Mouse (Mus musculus) myocyte (in vitro differentiated cells): ENCODE measurements around the gene Ranbp9. TPM values are rescaled to one million over a fixed set of nuclear protein-coding genes. Genes with fewer than 3 reads are reported as not detected.
A peak's percentile ranks its signal among the peaks of the same experiment; 100 is the strongest.

ENCODE experiments used
- H3K27me3 ChIP-seq: one replicate; pipeline ENCODE4 v1.6.1; 2011; ENCODE audit not compliant: control insufficient read depth, insufficient read depth, insufficient read length
- H3K36me3 ChIP-seq: one replicate; pipeline ENCODE4 v1.6.1; 2011; ENCODE audit not compliant: control insufficient read depth, insufficient read depth
- H3K4me2 ChIP-seq: one replicate; pipeline ENCODE4 v1.6.1; 2011; ENCODE audit warnings: low read depth, control low read depth
- H3K4me3 ChIP-seq: one replicate; pipeline ENCODE4 v1.5.1; 2011; ENCODE audit warnings: mild to moderate bottlenecking, control low read depth, moderate library complexity
- H3K79me2 ChIP-seq: one replicate; pipeline ENCODE4 v1.6.1; 2011; ENCODE audit not compliant: control insufficient read depth, insufficient read depth
- H3ac ChIP-seq: one replicate; pipeline ENCODE4 v1.6.1; 2011; ENCODE audit not compliant: control insufficient read depth, insufficient read length
- CEBPB ChIP-seq: IDR thresholded peaks from 2 replicates; pipeline ENCODE4 v1.6.1; 2011; ENCODE audit warnings: mild to moderate bottlenecking, moderate library complexity; ENCODE audit not compliant: poor library complexity, insufficient read depth, severe bottlenecking
- E2F4 ChIP-seq: IDR thresholded peaks from one replicate; pipeline ENCODE4 v1.6.1; 2011; ENCODE audit warnings: mild to moderate bottlenecking, control low read depth, moderate library complexity; ENCODE audit not compliant: insufficient read depth
- MAX ChIP-seq: IDR thresholded peaks from one replicate; pipeline ENCODE4 v1.6.1; 2011; ENCODE audit warnings: low read depth, mild to moderate bottlenecking, control low read depth
- MYOD1 ChIP-seq, 3 experiments: IDR thresholded peaks; one replicate each; pipeline ENCODE4 v1.6.1; 2011; ENCODE audit warnings: control low read depth in 2 of 3, low read depth in 2 of 3, mild to moderate bottlenecking in 2 of 3, moderate library complexity in 1 of 3; ENCODE audit not compliant: insufficient read length in 2 of 3, control insufficient read depth in 1 of 3
- MYOG ChIP-seq, 3 experiments: IDR thresholded peaks; one replicate each; pipeline ENCODE4 v1.6.1; 2011; ENCODE audit warnings: control low read depth in 2 of 3, low read depth in 2 of 3, mild to moderate bottlenecking in 2 of 3; ENCODE audit not compliant: insufficient read length in 2 of 3, control insufficient read depth in 1 of 3, insufficient read depth in 1 of 3
- POLR2A ChIP-seq: IDR thresholded peaks from one replicate; pipeline ENCODE4 v1.6.1; 2011; ENCODE audit warnings: low read depth, mild to moderate bottlenecking, control low read depth, moderate library complexity; ENCODE audit not compliant: insufficient read length
- POLR2AphosphoS2 ChIP-seq: IDR thresholded peaks from one replicate; pipeline ENCODE4 v1.6.1; 2011; ENCODE audit warnings: low read depth, control low read depth; ENCODE audit not compliant: insufficient read length
- REST ChIP-seq: IDR thresholded peaks from one replicate; pipeline ENCODE4 v1.6.1; 2011; ENCODE audit warnings: mild to moderate bottlenecking, control low read depth, moderate library complexity; ENCODE audit not compliant: insufficient read depth, insufficient read length
- SRF ChIP-seq: IDR thresholded peaks from one replicate; pipeline ENCODE4 v1.6.1; 2011; ENCODE audit warnings: low read depth; ENCODE audit not compliant: control insufficient read depth, insufficient read length
- TCF12 ChIP-seq: IDR thresholded peaks from one replicate; pipeline ENCODE4 v1.6.1; 2011; ENCODE audit warnings: mild to moderate bottlenecking, control low read depth; ENCODE audit not compliant: poor library complexity, insufficient read depth, severe bottlenecking
- TCF3 ChIP-seq: IDR thresholded peaks from one replicate; pipeline ENCODE4 v1.6.1; 2011; ENCODE audit warnings: low read depth, control low read depth; ENCODE audit not compliant: insufficient read length
- USF1 ChIP-seq: IDR thresholded peaks from one replicate; pipeline ENCODE4 v1.6.1; 2011; ENCODE audit warnings: low read depth, mild to moderate bottlenecking, control low read depth, moderate library complexity
- polyA plus RNA-seq: library from polyadenylated mRNA; unstranded; fragments of >200 nt; fragmentation: generic; extraction: Trizol; gene quantifications from one replicate; pipeline ENCODE4 v1.2.1, GENCODE M21; 2012; ENCODE audit warnings: missing spikeins

Ranbp9 gene
- polyA plus RNA-seq, 1 experiment = 23.1 TPM

GRCm38 (mm10) chr13:43398297-43399080 is 82.6 kb downstream of the Ranbp9 start, which contains the start of gene Nol7:
Nol7 (plus strand) TSS chr13:43398390.
- Histone ChIP-seq H3K4me2 (peak within 1 kb of the TSS; percentile 82), H3K36me3 (peaks cover 27% of the 10 kb centered on the region), H3K79me2 (peaks cover 25% of the 10 kb centered on the region), H3K4me3 (peak within 1 kb of the TSS; percentile 61), H3ac (peak within 1 kb of the TSS; percentile 78), H3K27me3 (no peaks in the 10 kb centered on the region)
- no peak for TF ChIP-seq MAX
- TF ChIP-seq POLR2A = peak; percentile 87
- peak; percentile 13 for TF ChIP-seq SRF
- TF ChIP-seq USF1 = no peak
- TF ChIP-seq MYOD1 (IDR thresholded peaks at IDR 0.05; ENCODE audit: control insufficient read depth in 1 of 3, insufficient read length in 2 of 3, low read depth in 2 of 3) = peak in 2 of 3 experiments; percentile 21 to 25
- peak; percentile 92 for TF ChIP-seq POLR2AphosphoS2
- no peak for TF ChIP-seq REST
- no peak for TF ChIP-seq TCF12
- peak in 1 of 3 experiments; percentile 64 for TF ChIP-seq MYOG (IDR thresholded peaks at IDR 0.05; ENCODE audit: control insufficient read depth in 1 of 3, insufficient read depth in 1 of 3, insufficient read length in 2 of 3, low read depth in 2 of 3)
- no peak for TF ChIP-seq CEBPB
- no peak for TF ChIP-seq TCF3

GRCm38 (mm10) chr13:43397700-43398296 is 83.3 kb downstream of the Ranbp9 start:
- Histone ChIP-seq H3K4me2 (no peak overlapping the region), H3ac (peak overlapping the region; percentile 78), H3K79me2 (peaks cover 25% of the 10 kb centered on the region), H3K36me3 (peaks cover 21% of the 10 kb centered on the region), H3K27me3 (no peaks in the 10 kb centered on the region), H3K4me3 (peak overlapping the region; percentile 61)
- no peak for TF ChIP-seq CEBPB
- TF ChIP-seq MAX = no peak
- TF ChIP-seq TCF12 = no peak
- no peak for TF ChIP-seq MYOG (IDR thresholded peaks at IDR 0.05; ENCODE audit: control insufficient read depth in 1 of 3, insufficient read depth in 1 of 3, insufficient read length in 2 of 3, low read depth in 2 of 3)
- no peak for TF ChIP-seq REST
- TF ChIP-seq POLR2A = no peak
- TF ChIP-seq E2F4 = no peak
- TF ChIP-seq TCF3 = no peak

GRCm38 (mm10) chr13:43385321-43385720 is 95.8 kb downstream of the Ranbp9 start:
- H3K4me3 ChIP-seq = no peak overlapping the region
- H3ac ChIP-seq = no peak overlapping the region
- H3K36me3 ChIP-seq = no peaks in the 10 kb centered on the region
- no peak overlapping the region for H3K4me2 ChIP-seq
- no peaks in the 10 kb centered on the region for H3K27me3 ChIP-seq
- no peaks in the 10 kb centered on the region for H3K79me2 ChIP-seq
- TF ChIP-seq REST (no peak), SRF (no peak), TCF12 (no peak), POLR2A (no peak), MYOD1 (IDR thresholded peaks at IDR 0.05; ENCODE audit: control insufficient read depth in 1 of 3, insufficient read length in 2 of 3, low read depth in 2 of 3) (no peak), TCF3 (no peak)

- TF ChIP-seq MYOG (IDR thresholded peaks at IDR 0.05; ENCODE audit: control insufficient read depth in 1 of 3, insufficient read depth in 1 of 3, insufficient read length in 2 of 3, low read depth in 2 of 3) (no peak), REST (no peak), CEBPB (no peak), MAX (no peak), POLR2A (no peak), MYOD1 (IDR thresholded peaks at IDR 0.05; ENCODE audit: control insufficient read depth in 1 of 3, insufficient read length in 2 of 3, low read depth in 2 of 3) (no peak), SRF (no peak), E2F4 (no peak), TCF3 (no peak), USF1 (no peak), POLR2AphosphoS2 (no peak), TCF12 (no peak)
- Histone ChIP-seq H3K4me3 (no peak overlapping the region), H3K36me3 (no peaks in the 10 kb centered on the region), H3ac (no peak overlapping the region), H3K4me2 (peak overlapping the region; percentile 21), H3K27me3 (no peaks in the 10 kb centered on the region), H3K79me2 (no peaks in the 10 kb centered on the region)
Observed at GRCm38 (mm10) chr13:43379989-43380388, 101.1 kb downstream of the Ranbp9 start.
